Mouse (Mus musculus) lung, postnatal 4 days (tissue): ENCODE data around the gene Slc35f1.

Source experiments
- DNase-seq, 2 experiments: peaks; one replicate each; pipeline ENCODE4 v3.0.0; 2021

Gene Slc35f1

GRCm38 (mm10) chr10:52934615-52935014 is 244.3 kb downstream of the Slc35f1 start:
- DNase-seq = no peak

- DNase-seq = no peak
Observed at GRCm38 (mm10) chr10:52940111-52940830, 249.9 kb downstream of the Slc35f1 start.

GRCm38 (mm10) chr10:52940831-52941216 is 250.5 kb downstream of the Slc35f1 start:
- DNase-seq = no peak

- no peak for DNase-seq
Observed at GRCm38 (mm10) chr10:52952581-52952980, 262.2 kb downstream of the Slc35f1 start.

GRCm38 (mm10) chr10:52956728-52957127 is 266.4 kb downstream of the Slc35f1 start:
- no peak for DNase-seq

- DNase-seq = no peak
Observed at GRCm38 (mm10) chr10:52979251-52979650, 288.9 kb downstream of the Slc35f1 start.

- no peak for DNase-seq
Observed at GRCm38 (mm10) chr10:52982836-52983235, 292.5 kb downstream of the Slc35f1 start.

GRCm38 (mm10) chr10:52992246-52992645 is 301.9 kb downstream of the Slc35f1 start:
- no peak for DNase-seq

- DNase-seq = no peak
Observed at GRCm38 (mm10) chr10:52996886-52997285, 306.6 kb downstream of the Slc35f1 start.

GRCm38 (mm10) chr10:53001136-53001535 is 310.8 kb downstream of the Slc35f1 start:
- DNase-seq = no peak

- DNase-seq = no peak
Observed at GRCm38 (mm10) chr10:53006229-53007190, 316.2 kb downstream of the Slc35f1 start.

GRCm38 (mm10) chr10:53013878-53014277 is 323.5 kb downstream of the Slc35f1 start:
- DNase-seq = no peak

GRCm38 (mm10) chr10:53028454-53028853 is 338.1 kb downstream of the Slc35f1 start:
- DNase-seq = no peak

GRCm38 (mm10) chr10:53035202-53035601 is 344.9 kb downstream of the Slc35f1 start:
- DNase-seq = no peak

- DNase-seq = no peak
Observed at GRCm38 (mm10) chr10:53045931-53046330, 355.6 kb downstream of the Slc35f1 start.

- DNase-seq = no peak
Observed at GRCm38 (mm10) chr10:53052521-53052920, 362.2 kb downstream of the Slc35f1 start.

GRCm38 (mm10) chr10:53060745-53061144 is 370.4 kb downstream of the Slc35f1 start:
- no peak for DNase-seq

GRCm38 (mm10) chr10:53062741-53063140 is 372.4 kb downstream of the Slc35f1 start:
- no peak for DNase-seq

GRCm38 (mm10) chr10:53087811-53088210 is 397.5 kb downstream of the Slc35f1 start:
- DNase-seq = peak in 1 of 2 experiments; percentile 6

- no peak for DNase-seq
Observed at GRCm38 (mm10) chr10:53091525-53091924, 401.2 kb downstream of the Slc35f1 start.

GRCm38 (mm10) chr10:53096446-53096845 is 406.1 kb downstream of the Slc35f1 start:
- DNase-seq = no peak

- DNase-seq = no peak
Observed at GRCm38 (mm10) chr10:53100881-53101280, 410.5 kb downstream of the Slc35f1 start.

- DNase-seq = no peak
Observed at GRCm38 (mm10) chr10:53101412-53101811, 411.1 kb downstream of the Slc35f1 start.

- no peak for DNase-seq
Observed at GRCm38 (mm10) chr10:53102423-53102822, 412.1 kb downstream of the Slc35f1 start.
